Mouse (Mus musculus) hindbrain, embryonic 10.5 days (tissue): ENCODE data around the gene Cldn22. TPM values are rescaled to one million over a fixed set of nuclear protein-coding genes. Genes with fewer than 3 reads are reported as not detected.

ENCODE experiments used
- DNase-seq: peaks from one replicate; pipeline ENCODE4 v3.0.0-alpha.2; 2017; ENCODE audit warnings: low spot score
- H3K27ac ChIP-seq: fragments of 300-500 bp; sonication (generic); 2 replicates; pipeline ENCODE4 v1.5.1; 2016; ENCODE audit warnings: mild to moderate bottlenecking, moderate library complexity
- H3K27me3 ChIP-seq: fragments of 300-500 bp; sonication (generic); 2 replicates; pipeline ENCODE4 v1.6.1; 2016; ENCODE audit warnings: mild to moderate bottlenecking; ENCODE audit not compliant: poor library complexity, insufficient read depth, severe bottlenecking
- H3K36me3 ChIP-seq: fragments of 300-500 bp; sonication (generic); 2 replicates; pipeline ENCODE4 v1.6.1; 2016; ENCODE audit warnings: mild to moderate bottlenecking, moderate library complexity
- H3K4me1 ChIP-seq: fragments of 300-500 bp; sonication (generic); replicated peaks from 2 replicates; pipeline ENCODE4 v1.6.1; 2016; ENCODE audit warnings: mild to moderate bottlenecking
- H3K4me3 ChIP-seq: fragments of 300-500 bp; sonication (generic); 2 replicates; pipeline ENCODE4 v1.5.1; 2016; ENCODE audit warnings: mild to moderate bottlenecking, moderate library complexity
- H3K9me3 ChIP-seq: fragments of 300-500 bp; sonication (generic); 2 replicates; pipeline ENCODE4 v1.6.1; 2016; ENCODE audit warnings: mild to moderate bottlenecking, moderate library complexity
- WGBS: fragments of 180-500 bp; shearing (Covaris S2); methylation state at CpG from one replicate; pipeline ENCODE4 v1.1.7; 2016; 5-methylcytosine and 5-hydroxymethylcytosine counted together
- polyA plus RNA-seq: library from polyadenylated mRNA; unstranded; fragments of >200 nt; fragmentation: Nextera tagmentation; extraction: Ambion mirVana; gene quantifications from 2 replicates; pipeline ENCODE4 v1.2.1, GENCODE M21; 2016

Gene Cldn22
- polyA plus RNA-seq, 1 experiment from 2014 or later: not detected

DNA sequence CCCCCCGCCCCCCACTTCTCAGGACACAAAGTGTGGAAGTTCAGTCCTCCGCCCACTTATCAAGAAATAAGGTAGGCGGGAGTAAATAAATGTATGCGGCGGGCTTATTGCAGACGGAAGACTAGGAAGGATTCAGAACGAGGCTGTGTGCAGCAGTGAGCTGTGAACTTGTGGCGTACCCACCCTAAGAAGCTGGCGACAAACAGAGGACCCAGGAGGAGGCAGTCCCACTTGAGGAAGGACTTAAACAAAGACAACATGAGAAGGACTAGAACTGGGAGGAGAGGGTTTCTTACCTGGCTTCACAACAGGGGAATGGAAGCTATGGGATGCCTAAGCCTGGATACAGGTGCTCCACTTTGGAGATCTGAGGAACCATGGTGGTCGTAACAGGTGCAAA is 19.4 kb downstream of the Cldn22 start:
- H3K27ac ChIP-seq: no peak overlapping the region
- no peak for DNase-seq
- H3K4me3 ChIP-seq: no peak overlapping the region
- no peaks in the 10 kb centered on the region for H3K27me3 ChIP-seq
- 0 out of 2 replicates have a peak, but pooled peaks cover 4% of the 10 kb centered on the region for H3K9me3 ChIP-seq
- H3K36me3 ChIP-seq: peaks cover 90% of the 10 kb centered on the region
- no peaks in the 10 kb centered on the region for H3K4me1 ChIP-seq
- 93% methylated on average over 10 of the region's 10 CpGs for WGBS

DNA sequence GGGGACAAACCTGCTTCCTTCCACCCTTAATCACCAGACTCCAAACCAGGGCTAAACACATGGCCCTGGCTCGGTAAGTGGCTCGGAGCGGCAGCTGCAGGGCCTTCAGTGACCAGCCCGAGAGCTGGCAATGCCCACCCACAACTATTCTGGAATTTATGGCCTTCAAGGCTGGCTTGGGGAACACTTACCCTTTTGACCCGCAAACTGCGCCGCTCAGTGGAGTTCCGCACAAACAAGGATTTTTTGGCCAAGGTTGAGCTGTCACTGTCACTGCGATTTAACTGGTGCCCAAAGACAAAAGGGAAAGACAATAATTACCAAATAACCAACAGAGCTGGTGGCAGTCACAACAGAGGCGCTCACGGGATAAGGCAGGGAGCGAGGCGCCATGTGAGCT is 21.7 kb downstream of the Cldn22 start:
- Histone ChIP-seq H3K27me3 (no peaks in the 10 kb centered on the region), H3K27ac (no peak overlapping the region), H3K9me3 (no peaks in the 10 kb centered on the region), H3K4me1 (no peaks in the 10 kb centered on the region), H3K4me3 (no peak overlapping the region), H3K36me3 (peaks cover 88% of the 10 kb centered on the region)
- 77% methylated on average over 13 of the region's 13 CpGs for WGBS
- no peak for DNase-seq

DNA sequence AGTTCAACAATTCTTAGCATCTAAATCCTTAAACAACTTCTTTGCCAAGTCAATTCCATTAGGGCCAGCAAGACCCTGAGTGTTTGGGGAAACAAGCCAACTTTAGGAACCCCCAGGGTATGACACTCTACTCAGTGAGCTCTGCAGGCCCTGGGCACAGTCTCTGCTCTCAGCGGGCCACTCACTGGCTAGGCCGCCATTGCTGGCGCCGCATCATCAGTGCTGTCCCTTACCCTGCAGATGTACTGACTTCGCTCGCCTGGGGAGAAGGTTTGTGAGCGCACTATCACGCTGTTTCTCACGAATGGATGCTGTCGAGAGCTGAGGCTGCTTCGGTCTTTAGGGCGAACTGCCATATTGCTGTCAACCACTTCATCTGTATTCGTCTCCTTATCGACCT is 22.9 kb downstream of the Cldn22 start:
- WGBS: 94% methylated on average over 14 of the region's 14 CpGs
- Histone ChIP-seq H3K27me3 (no peaks in the 10 kb centered on the region), H3K36me3 (peaks cover 77% of the 10 kb centered on the region), H3K4me1 (0 out of 2 replicates have a peak, but pooled peaks cover 5% of the 10 kb centered on the region), H3K27ac (no peak overlapping the region), H3K9me3 (no peaks in the 10 kb centered on the region), H3K4me3 (no peak overlapping the region)
- no peak for DNase-seq

DNA sequence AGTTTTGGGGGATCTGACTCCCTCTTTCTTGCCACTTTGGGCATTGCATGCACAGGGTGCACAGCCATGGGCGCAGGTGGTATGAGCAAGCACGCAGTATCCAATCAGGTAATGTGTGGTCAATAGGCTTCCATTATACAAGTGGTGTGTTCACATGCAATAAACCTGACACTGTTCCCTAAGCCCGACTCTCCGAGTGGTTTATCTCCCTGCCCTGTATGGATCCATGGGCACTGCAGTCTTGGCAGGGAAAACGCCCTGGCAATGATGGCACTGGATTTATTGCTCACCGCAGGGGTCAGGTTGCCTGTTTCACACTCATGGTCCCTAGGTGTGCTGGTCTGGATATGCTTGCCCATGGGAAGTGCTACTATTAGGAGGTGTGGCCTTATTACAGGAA is 23.6 kb downstream of the Cldn22 start:
- Histone ChIP-seq H3K27ac (no peak overlapping the region), H3K4me3 (no peak overlapping the region), H3K27me3 (no peaks in the 10 kb centered on the region), H3K36me3 (peaks cover 72% of the 10 kb centered on the region), H3K9me3 (no peaks in the 10 kb centered on the region), H3K4me1 (peaks cover 11% of the 10 kb centered on the region; the same call in 1 of the 2 replicates)
- WGBS: 93% methylated on average over 6 of the region's 6 CpGs
- DNase-seq: no peak

DNA sequence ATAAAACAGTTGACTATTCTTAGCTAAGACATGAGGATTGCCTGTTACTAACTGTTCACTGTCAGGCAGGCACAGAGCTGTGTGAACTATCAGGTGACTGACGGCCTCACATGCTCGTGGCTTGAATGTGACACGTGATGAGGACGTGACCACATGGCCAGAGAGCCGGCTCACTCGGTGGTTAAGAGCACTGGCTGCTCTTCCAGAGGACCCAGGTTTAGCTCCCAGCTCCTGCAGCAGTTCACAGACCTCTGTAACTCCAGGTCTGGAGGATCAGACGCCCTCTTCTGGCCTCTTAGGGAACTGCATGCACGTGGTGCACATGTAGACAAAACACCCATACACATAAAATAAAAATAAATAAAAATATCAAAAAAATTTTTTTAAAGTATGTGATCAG is 25.6 kb downstream of the Cldn22 start:
- no peak for DNase-seq
- WGBS: 81% methylated on average over 8 of the region's 8 CpGs
- Histone ChIP-seq H3K27ac (no peak overlapping the region), H3K4me1 (peaks cover 13% of the 10 kb centered on the region; the same call in 1 of the 2 replicates), H3K27me3 (no peaks in the 10 kb centered on the region), H3K9me3 (no peaks in the 10 kb centered on the region), H3K4me3 (no peak overlapping the region), H3K36me3 (peaks cover 71% of the 10 kb centered on the region)

DNA sequence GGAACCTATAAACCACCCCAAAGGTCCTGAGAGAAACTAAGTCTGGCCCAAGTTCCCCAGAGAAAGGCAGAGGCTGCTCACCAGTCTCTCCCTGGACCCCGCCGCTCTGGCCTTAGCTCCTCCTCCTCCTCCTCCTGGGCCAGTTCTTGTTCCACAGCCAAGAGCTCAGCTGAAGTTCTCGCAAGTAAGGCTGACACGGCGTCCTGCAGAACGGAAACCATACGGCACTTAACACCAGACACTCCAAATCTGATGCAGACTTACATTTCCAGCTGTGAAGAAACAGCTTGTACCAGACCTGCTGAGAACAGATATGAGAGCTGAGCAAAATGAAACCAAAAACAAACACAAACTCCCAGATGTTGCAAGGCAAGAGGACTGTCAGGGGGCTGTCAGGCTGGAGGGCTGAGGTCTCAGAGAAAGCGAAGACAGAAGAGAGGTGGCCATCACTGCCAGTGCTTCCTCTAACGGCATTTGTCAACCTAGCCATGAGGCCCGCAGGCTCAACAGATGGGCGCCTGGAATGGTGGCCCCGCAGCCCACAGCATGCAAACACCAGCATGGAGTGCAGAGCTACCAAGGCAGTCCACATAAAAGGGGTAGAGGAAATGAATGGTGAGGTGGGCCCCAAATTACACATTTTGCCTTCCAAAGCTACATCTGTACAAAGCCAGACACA is 27.7 kb downstream of the Cldn22 start:
- Histone ChIP-seq H3K4me1 (peaks cover 13% of the 10 kb centered on the region; the same call in 1 of the 2 replicates), H3K9me3 (no peaks in the 10 kb centered on the region), H3K36me3 (peaks cover 70% of the 10 kb centered on the region), H3K27ac (peak overlapping the region; percentile 18), H3K27me3 (no peaks in the 10 kb centered on the region), H3K4me3 (no peak overlapping the region)
- WGBS: 58% methylated on average over 12 of the region's 12 CpGs
- peak; percentile 25 for DNase-seq

DNA sequence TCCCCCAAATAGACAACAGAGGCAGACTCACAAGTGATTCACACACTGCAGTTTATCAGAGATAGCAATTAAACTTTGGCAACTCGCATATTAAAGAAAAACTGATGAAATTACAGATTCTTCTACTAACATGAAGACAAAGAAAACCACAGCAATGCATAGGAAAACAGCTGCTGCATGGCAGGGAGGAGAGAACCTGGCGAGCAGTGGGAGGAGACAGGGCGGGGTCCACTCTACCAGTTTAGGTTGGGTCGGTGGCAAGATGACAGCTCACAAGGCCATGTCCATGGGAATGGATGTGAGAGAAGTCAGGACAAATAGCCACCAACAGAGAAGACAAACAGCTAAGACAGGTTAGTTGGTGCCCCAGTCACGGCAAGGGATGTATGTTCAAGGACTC is 28.5 kb downstream of the Cldn22 start:
- Histone ChIP-seq H3K27ac (no peak overlapping the region), H3K4me1 (peaks cover 13% of the 10 kb centered on the region; the same call in 1 of the 2 replicates), H3K4me3 (no peak overlapping the region), H3K27me3 (no peaks in the 10 kb centered on the region), H3K9me3 (no peaks in the 10 kb centered on the region), H3K36me3 (peaks cover 67% of the 10 kb centered on the region)
- DNase-seq: no peak
- 82% methylated on average over 5 of the region's 5 CpGs for WGBS

DNA sequence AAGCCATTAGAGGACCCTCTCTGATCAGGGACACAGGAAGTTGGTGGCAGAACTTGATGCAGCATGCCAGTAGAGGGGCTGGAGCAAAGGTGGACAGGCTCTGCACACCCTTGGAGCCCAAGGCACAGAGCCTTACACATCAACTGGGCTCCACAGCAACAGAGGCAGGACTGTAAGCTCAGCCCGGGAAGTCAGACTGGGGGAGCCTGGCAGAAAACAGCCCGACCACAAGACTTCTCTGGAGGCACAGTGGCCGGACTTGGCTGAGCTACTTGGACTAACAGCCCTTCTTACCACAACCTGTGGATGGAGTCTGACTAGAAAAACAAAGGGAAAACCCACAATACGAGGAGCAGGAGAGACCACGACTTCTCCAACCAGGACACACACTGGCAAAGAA is 29.1 kb downstream of the Cldn22 start:
- Histone ChIP-seq H3K4me3 (no peak overlapping the region), H3K9me3 (no peaks in the 10 kb centered on the region), H3K4me1 (peaks cover 13% of the 10 kb centered on the region; the same call in 1 of the 2 replicates), H3K27me3 (no peaks in the 10 kb centered on the region), H3K27ac (no peak overlapping the region), H3K36me3 (peaks cover 67% of the 10 kb centered on the region)
- DNase-seq: no peak
- 90% methylated on average over 5 of the region's 5 CpGs for WGBS

DNA sequence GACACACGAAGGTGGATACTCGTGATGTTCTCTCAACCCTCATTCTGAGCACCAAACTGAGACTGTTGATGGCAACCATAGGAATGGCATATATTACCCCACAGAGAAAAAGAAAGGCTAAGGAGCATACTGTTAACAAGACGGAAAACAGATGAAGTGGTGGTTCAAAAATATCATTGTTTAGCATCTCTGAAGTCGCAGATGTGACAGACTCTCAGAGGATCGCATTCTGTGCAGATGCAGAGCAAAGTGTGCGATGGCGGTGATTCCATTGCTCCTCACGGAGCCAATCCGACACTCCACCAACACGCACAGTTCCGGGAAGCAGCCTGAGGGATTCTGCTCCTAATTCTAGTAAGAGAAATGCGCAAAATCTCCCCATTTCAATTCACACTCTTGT is 35.0 kb downstream of the Cldn22 start:
- Histone ChIP-seq H3K4me1 (no peaks in the 10 kb centered on the region), H3K4me3 (no peak overlapping the region), H3K27me3 (no peaks in the 10 kb centered on the region), H3K36me3 (peaks cover 76% of the 10 kb centered on the region), H3K9me3 (no peaks in the 10 kb centered on the region), H3K27ac (no peak overlapping the region)
- 95% methylated on average over 12 of the region's 12 CpGs for whole genome bisulfite sequencing
- DNase-seq: no peak

DNA sequence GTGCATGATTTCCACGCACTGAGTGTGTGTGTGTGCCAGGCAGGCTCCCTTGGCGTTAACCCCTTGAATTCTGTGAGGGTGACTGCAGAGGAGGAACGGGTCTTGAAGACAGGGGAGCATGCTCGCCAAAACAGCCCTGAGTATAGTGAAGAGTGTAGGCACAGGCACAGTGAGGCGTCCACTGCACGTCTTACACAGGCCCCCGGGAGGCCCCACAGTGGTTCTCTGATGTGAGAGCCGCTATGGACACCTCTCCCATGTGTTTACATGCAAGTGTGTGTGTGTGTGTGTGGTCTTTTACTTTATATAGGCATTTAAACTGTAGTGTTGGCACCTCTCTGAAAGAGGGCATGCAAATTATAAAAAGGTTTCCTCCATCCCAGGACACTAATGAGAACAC is 42.3 kb downstream of the Cldn22 start:
- Histone ChIP-seq H3K27me3 (no peaks in the 10 kb centered on the region), H3K9me3 (no peaks in the 10 kb centered on the region), H3K4me3 (no peak overlapping the region), H3K27ac (no peak overlapping the region), H3K4me1 (no peaks in the 10 kb centered on the region), H3K36me3 (peaks cover 66% of the 10 kb centered on the region)
- DNase-seq: no peak
- whole genome bisulfite sequencing: 88% methylated on average over 8 of the region's 8 CpGs

DNA sequence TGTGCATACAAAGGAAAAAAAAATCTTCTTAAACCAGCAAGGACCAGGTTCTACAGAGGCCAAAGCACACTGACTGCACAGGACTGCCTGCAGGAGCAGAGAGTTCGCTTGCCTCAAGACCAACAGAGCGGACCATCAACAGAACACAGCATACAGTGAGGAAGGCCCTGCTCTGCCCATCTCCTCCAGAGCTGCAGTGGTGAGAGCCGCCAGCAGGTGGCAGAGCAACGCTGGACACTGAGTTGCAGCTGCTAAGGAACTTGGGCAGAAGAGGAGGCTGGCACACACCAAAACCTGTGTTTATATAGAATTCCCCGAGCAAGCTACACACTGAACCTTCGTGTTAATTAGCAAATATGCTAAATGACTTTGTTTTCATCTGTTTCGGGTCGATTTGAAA is 42.8 kb downstream of the Cldn22 start:
- H3K9me3 ChIP-seq: no peaks in the 10 kb centered on the region
- H3K27ac ChIP-seq: no peak overlapping the region
- H3K27me3 ChIP-seq: no peaks in the 10 kb centered on the region
- WGBS: 33% methylated on average over 8 of the region's 8 CpGs
- no peaks in the 10 kb centered on the region for H3K4me1 ChIP-seq
- DNase-seq: peak; percentile 81
- H3K36me3 ChIP-seq: peaks cover 61% of the 10 kb centered on the region
- no peak overlapping the region for H3K4me3 ChIP-seq

DNA sequence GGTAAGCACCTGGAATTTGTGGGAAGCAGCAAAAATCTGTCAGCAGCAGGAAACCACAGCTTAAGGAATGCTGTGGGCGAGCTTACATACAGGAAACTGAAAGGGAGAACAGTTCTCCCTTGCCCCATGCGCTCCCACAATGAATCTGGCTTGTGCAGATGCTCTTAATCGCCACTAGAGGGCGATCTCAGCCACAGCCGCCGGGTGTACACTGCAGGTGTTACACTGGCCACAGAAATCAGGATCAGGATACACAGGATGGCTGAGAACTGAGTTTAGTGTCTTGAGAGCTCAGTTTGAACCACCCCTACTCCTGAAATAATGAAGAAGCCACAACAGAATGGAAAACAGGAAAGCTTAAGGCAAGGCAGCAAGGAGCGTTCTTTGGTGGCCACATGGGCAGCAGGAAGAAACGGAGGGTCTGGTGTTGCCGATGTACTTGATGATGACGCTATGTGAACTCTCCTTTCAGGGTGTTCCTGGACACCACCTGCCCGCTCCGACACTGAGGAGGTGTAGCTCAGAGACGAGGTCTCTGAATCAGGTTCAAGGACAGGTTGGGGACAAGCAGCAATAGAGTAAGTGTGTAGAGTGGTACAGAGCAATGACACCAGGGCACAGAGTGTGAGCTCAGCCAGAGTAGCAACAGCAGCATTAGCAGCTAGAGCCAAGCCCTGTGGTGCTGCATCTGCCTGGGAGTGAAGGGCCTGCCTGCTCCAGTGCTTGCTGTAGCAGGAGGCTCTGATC is 48.3 kb downstream of the Cldn22 start:
- peak; percentile 42 for DNase-seq
- H3K4me1 ChIP-seq: peaks cover 6% of the 10 kb centered on the region; the same call in 1 of the 2 replicates
- H3K27me3 ChIP-seq: no peaks in the 10 kb centered on the region
- no peak overlapping the region for H3K27ac ChIP-seq
- WGBS: 51% methylated on average over 13 of the region's 13 CpGs
- peaks cover 26% of the 10 kb centered on the region for H3K36me3 ChIP-seq
- H3K4me3 ChIP-seq: no peak overlapping the region
- H3K9me3 ChIP-seq: no peaks in the 10 kb centered on the region

DNA sequence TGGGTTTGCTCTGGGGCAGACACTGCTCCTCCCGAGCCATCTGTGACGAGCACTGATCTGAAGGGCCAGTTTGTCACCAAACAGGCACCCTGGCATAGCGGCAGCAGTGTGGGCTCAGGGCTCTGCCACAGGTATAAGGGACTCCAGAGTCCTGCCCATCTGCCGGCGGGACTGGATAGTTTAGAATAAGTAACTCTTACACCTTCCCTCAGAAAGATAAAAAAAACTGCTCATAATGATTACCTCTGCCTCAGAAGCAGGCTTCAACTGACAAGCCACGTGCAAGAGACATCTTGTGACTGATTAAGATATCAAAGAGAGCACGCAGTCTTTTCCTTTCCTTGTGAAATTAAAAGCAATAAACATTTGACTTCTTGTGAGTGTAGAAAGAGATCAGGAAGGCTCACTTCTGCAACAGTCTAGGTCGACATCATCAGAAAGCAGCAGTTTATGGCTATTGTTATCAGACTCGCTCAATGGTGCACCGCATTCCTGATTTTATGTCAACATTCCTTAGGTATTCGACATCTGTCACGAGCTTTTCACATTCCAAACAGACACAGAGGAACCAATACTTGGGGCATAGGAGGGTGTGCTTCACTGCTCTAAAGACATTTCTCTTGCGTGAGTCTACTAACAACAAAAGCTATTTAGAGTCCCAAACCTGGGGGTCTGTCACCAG is 50.4 kb downstream of the Cldn22 start:
- no peaks in the 10 kb centered on the region for H3K27me3 ChIP-seq
- peaks cover 18% of the 10 kb centered on the region for H3K36me3 ChIP-seq
- H3K9me3 ChIP-seq: no peaks in the 10 kb centered on the region
- H3K4me3 ChIP-seq: no peak overlapping the region
- H3K27ac ChIP-seq: no peak overlapping the region
- 68% methylated on average over 13 of the region's 13 CpGs for WGBS
- H3K4me1 ChIP-seq: peaks cover 6% of the 10 kb centered on the region; the same call in 1 of the 2 replicates
- no peak for DNase-seq
